Mouse (Mus musculus) neural tube, embryonic 13.5 days (tissue): ENCODE data around the gene Nln. TPM values are rescaled to one million over a fixed set of nuclear protein-coding genes. Genes with fewer than 3 reads are reported as not detected.

Experiments
- ATAC-seq: fragments of 200-750 bp; cut with Nextera tagmentation; 2 replicates; pipeline ENCODE4 v1.8.0; 2017; ENCODE audit warnings: low read depth, mild to moderate bottlenecking, moderate TSS enrichment, moderate library complexity
- H3K27ac ChIP-seq: fragments of 300-500 bp; sonication (generic); replicated peaks from 2 replicates; pipeline ENCODE4 v1.5.1; 2015; ENCODE audit warnings: moderate library complexity, mild to moderate bottlenecking, inconsistent platforms
- H3K27me3 ChIP-seq: fragments of 300-500 bp; sonication (generic); 2 replicates; pipeline ENCODE4 v1.6.1; 2015; ENCODE audit warnings: mild to moderate bottlenecking, inconsistent platforms
- H3K36me3 ChIP-seq: fragments of 300-500 bp; sonication (generic); 2 replicates; pipeline ENCODE4 v1.6.1; 2015; ENCODE audit warnings: mild to moderate bottlenecking, inconsistent platforms
- H3K4me1 ChIP-seq: fragments of 300-500 bp; sonication (generic); replicated peaks from 2 replicates; pipeline ENCODE4 v1.6.1; 2015; ENCODE audit warnings: inconsistent platforms
- H3K4me2 ChIP-seq: fragments of 300-500 bp; sonication (generic); 2 replicates; pipeline ENCODE4 v1.6.1; 2015; ENCODE audit warnings: inconsistent platforms, mild to moderate bottlenecking, moderate library complexity
- H3K4me3 ChIP-seq: fragments of 300-500 bp; sonication (generic); 2 replicates; pipeline ENCODE4 v1.5.1; 2015; ENCODE audit warnings: mild to moderate bottlenecking, inconsistent platforms
- H3K9ac ChIP-seq: fragments of 300-500 bp; sonication (generic); 2 replicates; pipeline ENCODE4 v1.6.1; 2015; ENCODE audit warnings: moderate library complexity, mild to moderate bottlenecking, inconsistent platforms
- H3K9me3 ChIP-seq: fragments of 300-500 bp; sonication (generic); 2 replicates; pipeline ENCODE4 v1.6.1; 2016; ENCODE audit warnings: inconsistent platforms
- WGBS: fragments of 180-500 bp; shearing (Covaris S2); methylation state at CpG from one replicate; pipeline ENCODE4 v1.1.7; 2015; 5-methylcytosine and 5-hydroxymethylcytosine counted together
- polyA plus RNA-seq: library from polyadenylated mRNA; unstranded; fragments of >200 nt; fragmentation: Nextera tagmentation; extraction: Ambion mirVana; gene quantifications from 2 replicates; pipeline ENCODE4 v1.2.1, GENCODE M21; 2015

Gene Nln
- 32.4 and 36.5 TPM in 2 replicates for polyA plus RNA-seq

DNA sequence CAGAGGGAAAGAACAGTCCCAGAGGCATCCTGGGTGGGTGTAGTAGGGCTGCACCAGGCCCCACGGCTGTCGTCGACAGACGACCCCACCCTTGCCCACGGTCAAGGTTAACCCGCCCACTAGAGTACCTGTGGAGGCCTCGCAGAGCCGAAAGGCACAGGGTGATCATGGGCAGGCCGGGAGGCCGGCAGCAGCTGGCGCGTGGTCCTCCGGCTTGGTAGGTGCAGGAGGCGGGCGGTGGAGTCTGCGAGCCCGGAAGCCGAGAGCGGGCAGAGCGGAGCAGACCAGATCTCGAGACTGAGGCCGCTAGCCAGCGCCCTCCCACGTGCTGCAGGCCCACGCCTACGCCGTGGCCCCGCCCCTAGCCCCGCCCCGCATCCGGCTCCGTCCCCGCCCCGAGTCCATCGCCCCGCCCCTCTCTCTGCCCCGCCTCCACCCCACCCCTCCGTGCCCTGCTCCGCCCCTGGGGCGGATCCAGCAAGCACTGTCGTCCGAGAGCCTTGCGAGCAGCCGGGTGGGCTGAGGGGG lies at the start of gene Nln, which contains the start of gene Sgtb:
Gene Nln (minus strand): TSS at position 327 of the 528 bp plus-strand sequence.
Gene Sgtb (plus strand): TSS at position 454 of the 528 bp plus-strand sequence.
- peak within 1 kb of the TSS; percentile 85 for H3K9ac ChIP-seq
- H3K4me2 ChIP-seq = peak within 1 kb of the TSS; percentile 92
- H3K4me3 ChIP-seq = peak within 1 kb of the TSS; percentile 84
- peaks cover 18% of the 10 kb centered on the region for H3K36me3 ChIP-seq
- peak within 1 kb of the TSS; percentile 83 for H3K27ac ChIP-seq
- peaks cover 5% of the 10 kb centered on the region; the same call in 1 of the 2 replicates for H3K9me3 ChIP-seq
- H3K4me1 ChIP-seq = peaks cover 26% of the 10 kb centered on the region
- 0% methylated on average over 29 of the region's 44 CpGs for WGBS
- no peaks in the 10 kb centered on the region for H3K27me3 ChIP-seq
- peak; percentile 95 for ATAC-seq

- no peak overlapping the region for H3K9ac ChIP-seq
- WGBS = 89% methylated on average over 1 of the region's 1 CpGs
- H3K9me3 ChIP-seq = no peaks in the 10 kb centered on the region
- no peaks in the 10 kb centered on the region for H3K27me3 ChIP-seq
- H3K27ac ChIP-seq = no peak overlapping the region
- H3K36me3 ChIP-seq = peaks cover 48% of the 10 kb centered on the region
- ATAC-seq = no peak
- H3K4me1 ChIP-seq = no peaks in the 10 kb centered on the region
- no peak overlapping the region for H3K4me3 ChIP-seq
- H3K4me2 ChIP-seq = no peak overlapping the region
Measured at GRCm38 (mm10) chr13:104155686-104156085, 46.3 kb upstream of the Nln start.

DNA sequence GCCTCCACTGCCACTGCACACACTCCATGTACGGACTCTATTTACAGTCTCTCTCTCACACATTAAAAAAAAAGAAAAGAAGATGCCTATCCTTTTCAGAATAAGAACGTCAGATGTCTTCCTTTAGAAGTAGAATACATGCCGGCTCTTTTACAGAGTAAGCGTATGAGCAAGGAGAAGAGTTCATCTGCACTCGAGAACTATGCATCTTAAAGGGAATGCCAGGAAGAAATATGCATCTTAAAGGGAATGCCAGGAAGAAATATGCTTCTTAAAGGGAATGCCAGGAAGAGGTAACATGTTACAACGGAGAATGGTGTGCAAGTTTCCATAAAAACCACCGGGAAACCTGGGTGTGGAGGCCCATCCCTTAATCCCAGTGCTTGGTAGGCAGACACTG lies 45.7 kb upstream of the Nln start:
- Histone ChIP-seq H3K4me2 (no peak overlapping the region), H3K9me3 (no peaks in the 10 kb centered on the region), H3K4me3 (no peak overlapping the region), H3K9ac (no peak overlapping the region), H3K36me3 (peaks cover 44% of the 10 kb centered on the region), H3K27ac (no peak overlapping the region), H3K4me1 (no peaks in the 10 kb centered on the region), H3K27me3 (no peaks in the 10 kb centered on the region)
- no peak for ATAC-seq
- WGBS = 86% methylated on average over 7 of the region's 7 CpGs

DNA sequence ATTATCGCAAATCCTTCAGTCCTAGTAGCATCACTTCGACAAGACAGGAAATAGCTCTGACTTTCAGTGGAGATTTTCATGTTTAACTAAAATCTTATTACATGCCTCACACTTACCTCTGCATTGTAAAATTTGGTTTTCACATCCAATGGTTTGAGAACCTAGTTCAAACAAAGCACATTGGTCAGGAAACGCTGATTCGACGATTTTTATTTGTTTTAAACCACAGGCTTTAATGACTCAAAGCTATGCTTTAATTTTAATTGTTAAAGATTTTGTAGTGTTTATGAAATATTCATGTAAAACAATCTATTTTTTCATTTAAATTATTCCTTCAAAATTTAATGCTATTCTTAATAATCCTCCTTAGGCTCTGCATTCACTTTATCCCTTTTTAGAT lies 44.8 kb upstream of the Nln start:
- ATAC-seq = no peak
- no peak overlapping the region for H3K4me3 ChIP-seq
- peaks cover 42% of the 10 kb centered on the region for H3K36me3 ChIP-seq
- no peaks in the 10 kb centered on the region for H3K27me3 ChIP-seq
- no peaks in the 10 kb centered on the region for H3K4me1 ChIP-seq
- H3K4me2 ChIP-seq = no peak overlapping the region
- no peaks in the 10 kb centered on the region for H3K9me3 ChIP-seq
- no peak overlapping the region for H3K9ac ChIP-seq
- H3K27ac ChIP-seq = no peak overlapping the region
- WGBS = 93% methylated on average over 5 of the region's 5 CpGs

DNA sequence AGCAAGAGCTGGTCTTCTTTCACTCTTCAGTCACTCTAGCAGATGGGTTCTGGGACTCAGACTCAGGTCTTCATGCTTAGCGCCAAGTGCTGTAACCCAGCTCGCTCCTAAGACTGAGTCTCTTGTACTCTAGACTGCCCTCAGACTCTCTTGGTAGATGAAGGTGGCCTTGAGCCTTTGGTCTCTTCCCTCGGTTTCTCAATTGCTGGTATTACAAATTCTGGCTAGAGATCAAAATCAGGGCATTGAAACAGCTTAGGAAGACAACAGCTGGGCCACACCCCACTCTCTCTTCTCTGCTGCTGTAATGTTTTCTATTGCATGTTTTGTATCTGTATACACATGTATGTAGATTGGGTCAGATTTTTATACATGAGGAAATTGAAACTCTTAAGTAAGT lies 36.2 kb upstream of the Nln start:
- no peak overlapping the region for H3K4me3 ChIP-seq
- 91% methylated on average over 3 of the region's 3 CpGs for WGBS
- ATAC-seq = no peak
- peaks cover 83% of the 10 kb centered on the region for H3K36me3 ChIP-seq
- no peak overlapping the region for H3K4me2 ChIP-seq
- no peaks in the 10 kb centered on the region for H3K4me1 ChIP-seq
- H3K9me3 ChIP-seq = no peaks in the 10 kb centered on the region
- no peak overlapping the region for H3K27ac ChIP-seq
- H3K27me3 ChIP-seq = no peaks in the 10 kb centered on the region
- H3K9ac ChIP-seq = no peak overlapping the region

GRCm38 (mm10) chr13:104144871-104145270 lies 35.5 kb upstream of the Nln start:
- no peak overlapping the region for H3K27ac ChIP-seq
- peaks cover 91% of the 10 kb centered on the region for H3K36me3 ChIP-seq
- no peak for ATAC-seq
- H3K4me2 ChIP-seq = no peak overlapping the region
- H3K4me1 ChIP-seq = no peaks in the 10 kb centered on the region
- H3K9me3 ChIP-seq = no peaks in the 10 kb centered on the region
- no peak overlapping the region for H3K9ac ChIP-seq
- no peak overlapping the region for H3K4me3 ChIP-seq
- H3K27me3 ChIP-seq = no peaks in the 10 kb centered on the region
- 83% methylated on average over 9 of the region's 9 CpGs for WGBS

- no peaks in the 10 kb centered on the region for H3K27me3 ChIP-seq
- no peak overlapping the region for H3K9ac ChIP-seq
- H3K27ac ChIP-seq = no peak overlapping the region
- H3K4me1 ChIP-seq = no peaks in the 10 kb centered on the region
- no peak overlapping the region for H3K4me2 ChIP-seq
- H3K4me3 ChIP-seq = no peak overlapping the region
- peaks cover 83% of the 10 kb centered on the region for H3K36me3 ChIP-seq
- WGBS = 45% methylated on average over 13 of the region's 13 CpGs
- H3K9me3 ChIP-seq = no peaks in the 10 kb centered on the region
- ATAC-seq = peak; percentile 72; the same call in 1 of the 2 replicates
Measured at GRCm38 (mm10) chr13:104139369-104140209, 30.2 kb upstream of the Nln start.

DNA sequence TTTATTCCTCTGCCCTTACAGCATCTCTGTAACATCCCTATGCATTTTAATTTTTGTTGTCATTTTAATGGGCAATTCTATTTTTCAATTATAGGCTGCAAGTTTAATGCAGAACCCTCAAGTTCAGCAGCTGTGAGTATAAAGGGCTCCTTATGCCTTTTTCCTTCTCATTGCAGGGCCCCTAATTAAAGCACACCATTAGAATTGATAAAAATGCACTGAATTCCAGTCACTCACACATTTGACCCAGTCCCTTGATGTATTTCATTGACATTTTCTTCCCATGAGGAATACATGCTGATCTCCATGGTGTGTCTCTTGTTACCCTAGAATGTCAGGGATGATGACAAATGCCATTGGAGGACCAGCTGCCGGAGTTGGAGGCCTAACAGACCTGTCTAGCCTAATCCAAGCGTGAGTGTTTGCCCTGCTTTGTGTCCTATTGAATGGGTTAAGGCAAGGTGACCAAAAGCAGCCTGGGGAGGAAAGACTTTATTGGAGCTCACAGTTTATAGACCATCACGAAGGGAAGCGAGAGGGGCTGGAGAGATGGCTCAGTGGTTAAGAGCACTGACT lies 25.2 kb upstream of the Nln start:
- H3K27ac ChIP-seq = no peak overlapping the region
- no peak overlapping the region for H3K4me2 ChIP-seq
- no peaks in the 10 kb centered on the region for H3K9me3 ChIP-seq
- H3K4me1 ChIP-seq = no peaks in the 10 kb centered on the region
- H3K9ac ChIP-seq = no peak overlapping the region
- H3K36me3 ChIP-seq = peaks cover 69% of the 10 kb centered on the region
- no peaks in the 10 kb centered on the region for H3K27me3 ChIP-seq
- no peak overlapping the region for H3K4me3 ChIP-seq
- no peak for ATAC-seq
- WGBS = 65% methylated on average over 4 of the region's 4 CpGs

- Histone ChIP-seq H3K4me3 (no peak overlapping the region), H3K36me3 (peaks cover 71% of the 10 kb centered on the region), H3K4me2 (no peak overlapping the region), H3K27ac (no peak overlapping the region), H3K9me3 (no peaks in the 10 kb centered on the region), H3K27me3 (no peaks in the 10 kb centered on the region), H3K4me1 (no peaks in the 10 kb centered on the region), H3K9ac (no peak overlapping the region)
- 91% methylated on average over 2 of the region's 2 CpGs for WGBS
- no peak for ATAC-seq
Measured at GRCm38 (mm10) chr13:104132561-104132960, 23.1 kb upstream of the Nln start.

DNA sequence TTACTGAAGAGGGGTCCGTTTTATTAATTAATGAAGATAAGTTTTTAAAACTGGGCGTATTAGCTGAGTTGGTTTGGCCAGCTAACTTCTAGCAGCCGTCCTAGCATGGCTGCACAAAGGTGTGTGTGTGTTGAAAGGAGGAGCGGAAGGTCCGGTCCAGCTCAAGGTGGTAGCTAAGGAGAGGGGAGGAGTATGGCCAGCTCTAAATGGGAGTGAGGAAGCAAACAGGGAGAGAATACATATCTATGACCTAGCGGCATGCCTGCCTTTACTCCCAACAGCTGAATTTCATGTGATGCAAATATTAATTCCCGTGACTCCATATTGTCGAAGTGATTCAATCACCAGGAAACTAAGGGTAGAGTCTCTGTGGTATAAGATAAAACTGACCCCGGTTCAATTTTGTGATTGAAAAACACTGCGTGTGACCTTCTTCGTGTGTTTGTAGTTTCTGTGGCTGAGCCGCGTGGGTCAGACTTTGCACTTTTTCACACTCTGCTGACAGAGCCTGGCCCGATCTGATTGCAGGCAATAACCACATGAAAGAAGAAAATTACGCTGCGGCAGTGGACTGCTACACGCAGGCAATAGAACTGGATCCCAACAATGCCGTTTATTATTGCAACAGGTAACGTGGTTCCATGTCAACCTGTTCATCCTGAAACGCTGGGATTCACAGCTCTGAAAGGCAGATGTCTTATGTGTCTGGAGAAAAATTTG lies 14.4 kb upstream of the Nln start:
- Histone ChIP-seq H3K27ac (no peak overlapping the region), H3K4me3 (no peak overlapping the region), H3K4me2 (no peak overlapping the region), H3K9me3 (no peaks in the 10 kb centered on the region), H3K36me3 (peaks cover 57% of the 10 kb centered on the region), H3K27me3 (no peaks in the 10 kb centered on the region), H3K4me1 (no peaks in the 10 kb centered on the region), H3K9ac (no peak overlapping the region)
- WGBS = 92% methylated on average over 20 of the region's 20 CpGs
- ATAC-seq = no peak

- no peak for ATAC-seq
- Histone ChIP-seq H3K9me3 (no peaks in the 10 kb centered on the region), H3K27ac (no peak overlapping the region), H3K36me3 (peaks cover 62% of the 10 kb centered on the region), H3K27me3 (no peaks in the 10 kb centered on the region), H3K4me2 (no peak overlapping the region), H3K4me3 (no peak overlapping the region), H3K9ac (no peak overlapping the region), H3K4me1 (no peaks in the 10 kb centered on the region)
- 59% methylated on average over 17 of the region's 17 CpGs for WGBS
Measured at GRCm38 (mm10) chr13:104122078-104122840, 12.8 kb upstream of the Nln start.
